Mouse (Mus musculus) hindbrain, postnatal 0 days (tissue): ENCODE results near the gene Dmbx1. TPM values are rescaled to one million over a fixed set of nuclear protein-coding genes. Genes with fewer than 3 reads are reported as not detected.
A peak's percentile ranks its signal among the peaks of the same experiment; 100 is the strongest.

ENCODE experiments used
- ATAC-seq: fragments of 200-750 bp; cut with Nextera tagmentation; 2 replicates; pipeline ENCODE4 v1.8.0; 2017; ENCODE audit warnings: mild to moderate bottlenecking, moderate TSS enrichment, moderate library complexity
- DNase-seq: peaks from one replicate; pipeline ENCODE4 v3.0.0-alpha.2; 2015; ENCODE audit warnings: low spot score
- H3K27ac ChIP-seq: fragments of 300-500 bp; sonication (generic); 2 replicates; pipeline ENCODE4 v1.5.1; 2014; ENCODE audit warnings: mild to moderate bottlenecking
- H3K27me3 ChIP-seq: fragments of 300-500 bp; sonication (generic); 2 replicates; pipeline ENCODE4 v1.6.1; 2014; ENCODE audit warnings: low read length, mixed read lengths; ENCODE audit not compliant: insufficient read depth
- H3K36me3 ChIP-seq: fragments of 300-500 bp; sonication (generic); 2 replicates; pipeline ENCODE4 v1.6.1; 2014; ENCODE audit warnings: low read length, mixed read lengths; ENCODE audit not compliant: insufficient read depth
- H3K4me1 ChIP-seq: fragments of 300-500 bp; sonication (generic); 2 replicates; pipeline ENCODE4 v1.6.1; 2014; ENCODE audit warnings: antibody characterized with exemption, low read length, mixed read lengths; ENCODE audit not compliant: insufficient read depth
- H3K4me2 ChIP-seq: fragments of 300-500 bp; sonication (generic); 2 replicates; pipeline ENCODE4 v1.6.1; 2014; ENCODE audit warnings: low read depth, mild to moderate bottlenecking, low read length, moderate library complexity, mixed read lengths
- H3K4me3 ChIP-seq: fragments of 300-500 bp; sonication (generic); 2 replicates; pipeline ENCODE4 v1.5.1; 2014; ENCODE audit warnings: low read length
- H3K9ac ChIP-seq: fragments of 300-500 bp; sonication (generic); replicated peaks from 2 replicates; pipeline ENCODE4 v1.6.1; 2014; ENCODE audit warnings: mild to moderate bottlenecking, low read length, moderate library complexity, mixed read lengths
- H3K9me3 ChIP-seq: fragments of 300-500 bp; sonication (generic); 2 replicates; pipeline ENCODE4 v1.6.1; 2016; ENCODE audit warnings: low read length, mixed read lengths
- CTCF ChIP-seq: IDR thresholded peaks from 2 replicates; pipeline ENCODE4 v1.5.1; 2016; ENCODE audit warnings: antibody characterized with exemption, control low read depth, low read depth
- WGBS: fragments of 180-500 bp; shearing (Covaris S2); extraction: QIAGEN DNeasy Blood & Tissue Kit; methylation state at CpG from one replicate; pipeline ENCODE4 v1.1.7; 2014; 5-methylcytosine and 5-hydroxymethylcytosine counted together
- polyA plus RNA-seq: library from polyadenylated mRNA; unstranded; fragments of >200 nt; fragmentation: Nextera tagmentation; extraction: Ambion mirVana; gene quantifications from 2 replicates; pipeline ENCODE4 v1.2.1, GENCODE M21; 2015
- total RNA-seq: library from RNA; depleted of rRNA; stranded (reverse); fragments of >200 nt; gene quantifications from 2 replicates; pipeline ENCODE4 v1.2.3, GENCODE M21; 2014

Dmbx1 gene
- total and polyA plus RNA-seq, 2 experiments from 2014 or later = 3.3 to 4.3 TPM

DNA sequence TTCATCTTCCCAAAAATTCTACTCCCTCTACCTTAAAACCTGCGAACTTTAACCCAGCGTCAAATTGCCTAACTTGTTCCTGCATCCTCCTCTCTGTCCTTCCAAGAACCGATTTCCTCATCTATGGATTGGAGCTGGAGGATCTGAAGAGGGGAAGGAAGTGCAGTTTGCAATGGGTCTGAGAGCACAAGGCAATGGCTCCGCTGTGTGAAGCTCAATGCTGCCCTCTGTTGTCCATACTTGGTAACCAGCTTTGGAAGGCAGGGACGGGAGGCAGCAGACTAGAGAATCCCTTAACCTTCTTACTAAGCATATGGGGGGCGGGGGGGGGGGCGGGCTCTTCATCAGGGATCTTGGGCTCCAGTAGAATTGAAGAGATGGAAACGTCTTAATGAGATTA, 41.0 kb upstream of the Dmbx1 start:
- Histone ChIP-seq H3K4me3 (no peak overlapping the region), H3K27me3 (peaks cover 45% of the 10 kb centered on the region), H3K36me3 (no peaks in the 10 kb centered on the region), H3K27ac (no peak overlapping the region), H3K4me2 (no peak overlapping the region), H3K9me3 (no peaks in the 10 kb centered on the region), H3K9ac (no peak overlapping the region), H3K4me1 (0 out of 2 replicates have a peak, but pooled peaks cover 4% of the 10 kb centered on the region)
- peak; percentile 91 for DNase-seq
- WGBS = 0% methylated on average over 8 of the region's 8 CpGs
- peak; percentile 73 for ATAC-seq
- TF ChIP-seq CTCF = peak; percentile 92

DNA sequence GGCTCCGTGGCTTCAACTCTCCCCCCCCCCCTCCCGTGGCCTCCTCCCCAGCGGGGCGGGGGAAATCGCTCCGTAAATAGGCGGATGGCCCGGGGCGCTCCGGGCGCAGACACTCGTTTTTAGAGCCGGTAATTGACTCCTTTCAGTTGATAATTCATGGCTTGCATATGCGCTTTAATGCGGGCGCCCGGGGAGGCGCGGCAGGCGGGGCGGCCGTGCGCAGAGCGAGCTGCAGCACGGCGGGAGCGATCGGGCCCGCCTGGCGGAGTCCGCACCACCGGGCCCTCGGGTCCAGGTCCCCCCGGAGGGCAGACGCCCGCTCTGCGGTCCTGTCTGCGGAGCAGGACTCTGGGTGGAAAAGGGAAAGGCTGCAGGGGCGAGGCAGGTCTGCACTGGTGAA, 39.7 kb upstream of the Dmbx1 start:
- H3K27ac ChIP-seq = no peak overlapping the region
- TF ChIP-seq CTCF = no peak
- ATAC-seq (0 out of 2 replicates have a peak, but pooled peaks have one; percentile 22), DNase-seq (no peak)
- H3K4me3 ChIP-seq = peak overlapping the region; percentile 37
- no peaks in the 10 kb centered on the region for H3K9me3 ChIP-seq
- peaks cover 42% of the 10 kb centered on the region for H3K27me3 ChIP-seq
- H3K36me3 ChIP-seq = no peaks in the 10 kb centered on the region
- peak overlapping the region; percentile 37 for H3K9ac ChIP-seq
- under 1% methylated on average over 37 of the region's 39 CpGs for WGBS
- 0 out of 2 replicates have a peak, but pooled peaks cover 4% of the 10 kb centered on the region for H3K4me1 ChIP-seq
- peak overlapping the region; percentile 64 for H3K4me2 ChIP-seq

DNA sequence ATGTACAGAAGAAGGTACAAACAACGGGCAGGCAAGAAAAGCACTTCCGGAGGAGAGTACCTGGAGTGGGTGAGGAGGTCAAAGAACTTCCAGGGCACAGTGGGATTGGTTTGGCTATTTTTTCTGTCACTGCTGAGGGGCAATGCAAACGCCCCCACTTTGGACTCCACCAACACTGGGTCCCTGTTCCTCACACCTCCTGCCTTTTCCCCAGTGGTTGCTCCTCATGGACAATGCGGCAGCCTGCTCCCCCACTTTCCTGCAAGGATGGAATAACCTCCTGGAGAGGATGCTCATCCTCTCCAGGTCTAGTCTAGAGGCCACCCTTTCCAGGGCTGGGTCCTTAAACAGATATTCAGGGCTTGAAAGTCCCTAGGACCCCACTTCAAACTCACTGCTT, 39.2 kb upstream of the Dmbx1 start:
- Histone ChIP-seq H3K27ac (no peak overlapping the region), H3K36me3 (no peaks in the 10 kb centered on the region), H3K27me3 (peaks cover 40% of the 10 kb centered on the region), H3K4me1 (0 out of 2 replicates have a peak, but pooled peaks cover 4% of the 10 kb centered on the region), H3K9me3 (no peaks in the 10 kb centered on the region), H3K9ac (no peak overlapping the region), H3K4me3 (no peak overlapping the region; the same call in 1 of the 2 replicates), H3K4me2 (peak overlapping the region; percentile 64)
- WGBS = 22% methylated on average over 4 of the region's 4 CpGs
- DNase-seq (no peak), ATAC-seq (no peak)
- no peak for TF ChIP-seq CTCF

DNA sequence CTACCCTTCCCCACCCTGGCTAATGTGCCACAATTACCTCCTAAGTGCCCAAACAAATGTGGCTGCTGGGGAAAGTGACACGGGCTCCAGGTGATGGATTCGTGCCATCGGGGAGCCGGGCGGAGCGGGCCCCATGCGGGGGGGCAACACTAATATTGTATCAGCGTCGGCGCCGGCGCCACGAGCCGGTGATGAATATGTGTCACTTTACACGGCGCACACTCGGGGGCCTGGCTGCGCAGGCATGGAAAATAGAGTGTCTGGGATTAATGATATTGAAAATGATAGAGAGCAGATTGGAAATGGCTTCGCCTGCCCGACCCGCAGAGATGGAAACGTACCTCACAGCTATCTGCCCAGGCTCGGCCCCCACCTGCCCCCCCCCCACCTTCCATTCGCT, 32.8 kb upstream of the Dmbx1 start:
- H3K4me3 ChIP-seq = no peak overlapping the region
- no peak overlapping the region for H3K9ac ChIP-seq
- 57% methylated on average over 24 of the region's 24 CpGs for WGBS
- H3K27me3 ChIP-seq = peaks cover 15% of the 10 kb centered on the region
- DNase-seq (no peak), ATAC-seq (no peak)
- H3K9me3 ChIP-seq = no peaks in the 10 kb centered on the region
- TF ChIP-seq CTCF = no peak
- no peak overlapping the region for H3K4me2 ChIP-seq
- H3K27ac ChIP-seq = no peak overlapping the region
- no peaks in the 10 kb centered on the region for H3K36me3 ChIP-seq
- H3K4me1 ChIP-seq = no peaks in the 10 kb centered on the region

DNA sequence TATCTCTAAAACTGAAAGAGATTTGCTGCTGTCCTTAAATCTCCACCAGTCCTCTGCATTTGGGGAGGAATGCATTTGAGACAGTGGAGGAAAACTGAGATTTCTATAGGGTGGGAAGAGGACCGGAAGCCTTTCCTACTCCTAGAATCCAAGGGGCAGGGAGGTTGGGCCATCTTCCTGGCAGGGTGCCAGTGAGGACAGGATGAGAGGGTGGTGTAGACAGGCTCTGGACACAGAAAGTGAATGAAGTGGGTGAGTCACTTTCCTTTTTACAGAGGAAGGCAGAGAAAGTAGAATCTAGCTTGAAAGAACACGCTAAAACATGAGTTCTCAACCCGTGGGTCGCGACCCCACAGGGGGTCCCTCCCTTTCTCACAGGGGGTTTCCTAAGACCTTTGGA, 24.7 kb upstream of the Dmbx1 start:
- H3K9ac ChIP-seq = no peak overlapping the region
- TF ChIP-seq CTCF = no peak
- H3K4me1 ChIP-seq = no peaks in the 10 kb centered on the region
- H3K27ac ChIP-seq = no peak overlapping the region
- no peak for ATAC-seq
- no peak for DNase-seq
- peaks cover 30% of the 10 kb centered on the region for H3K27me3 ChIP-seq
- no peak overlapping the region for H3K4me3 ChIP-seq
- no peak overlapping the region for H3K4me2 ChIP-seq
- H3K9me3 ChIP-seq = no peaks in the 10 kb centered on the region
- H3K36me3 ChIP-seq = no peaks in the 10 kb centered on the region
- 13% methylated on average over 5 of the region's 5 CpGs for WGBS

DNA sequence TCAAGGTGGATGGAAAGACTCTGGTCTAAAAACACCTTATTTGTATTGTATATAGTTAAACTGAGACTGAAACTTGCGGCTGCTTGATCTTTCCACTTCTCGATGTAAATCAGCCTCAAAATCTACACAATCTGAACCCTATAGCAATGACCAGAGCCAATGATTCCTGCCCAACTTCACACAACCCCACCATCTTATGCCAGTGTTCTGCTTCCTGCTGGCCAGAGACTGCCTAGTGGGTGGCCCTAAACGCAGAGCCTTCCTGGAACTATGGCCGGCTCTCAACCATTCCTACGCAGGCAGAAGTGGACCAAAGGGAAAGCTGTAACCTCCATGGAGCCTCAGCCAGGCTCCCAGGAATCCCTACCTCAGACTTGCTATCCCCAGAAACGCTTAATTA, 24.0 kb upstream of the Dmbx1 start:
- no peak overlapping the region for H3K9ac ChIP-seq
- H3K27ac ChIP-seq = no peak overlapping the region
- H3K27me3 ChIP-seq = peaks cover 26% of the 10 kb centered on the region
- no peak for TF ChIP-seq CTCF
- no peaks in the 10 kb centered on the region for H3K36me3 ChIP-seq
- ATAC-seq (no peak), DNase-seq (no peak)
- 14% methylated on average over 6 of the region's 6 CpGs for WGBS
- H3K4me1 ChIP-seq = no peaks in the 10 kb centered on the region
- no peak overlapping the region for H3K4me2 ChIP-seq
- no peak overlapping the region for H3K4me3 ChIP-seq
- no peaks in the 10 kb centered on the region for H3K9me3 ChIP-seq

DNA sequence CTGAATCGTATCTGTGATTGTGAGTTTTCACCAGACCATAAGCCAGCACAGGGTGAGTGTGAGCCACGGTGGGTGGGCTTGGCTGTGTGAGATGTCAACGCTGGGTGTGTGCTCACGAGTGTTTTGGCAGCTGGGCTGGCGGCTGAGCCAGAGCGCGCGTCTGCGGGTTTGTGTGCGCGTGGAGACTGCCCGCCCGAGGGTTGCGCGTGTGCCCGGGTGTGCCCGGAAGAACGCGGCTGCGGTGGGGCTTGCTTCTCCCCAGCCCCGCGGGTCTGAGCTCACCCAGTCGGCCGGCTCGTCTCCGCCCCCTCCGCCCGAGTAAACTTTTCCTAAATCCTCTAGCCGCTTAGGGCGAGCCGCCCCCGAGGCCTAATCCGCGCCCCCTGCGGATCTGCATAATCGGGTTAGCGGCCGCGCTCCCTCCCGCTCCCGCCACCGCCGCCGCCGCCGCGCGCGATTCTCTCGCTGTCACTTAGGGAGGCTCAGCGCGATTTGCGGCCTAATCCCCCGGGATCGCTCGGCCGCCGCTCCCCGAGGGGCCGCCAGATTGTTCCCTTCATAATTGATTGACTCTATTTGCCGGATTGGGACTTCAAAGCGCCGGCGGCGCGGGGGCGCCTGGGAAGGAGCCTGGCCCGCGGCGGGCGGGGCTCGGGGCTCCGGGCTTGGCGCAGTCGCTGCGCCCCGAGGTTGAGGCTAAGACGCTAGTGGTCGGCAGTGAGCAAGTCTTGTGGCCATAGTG, 23.1 kb upstream of the Dmbx1 start:
- Histone ChIP-seq H3K27ac (no peak overlapping the region), H3K4me2 (peak overlapping the region; percentile 80), H3K4me3 (peak overlapping the region; percentile 54), H3K9me3 (no peaks in the 10 kb centered on the region), H3K27me3 (peaks cover 30% of the 10 kb centered on the region), H3K4me1 (no peaks in the 10 kb centered on the region), H3K36me3 (no peaks in the 10 kb centered on the region), H3K9ac (peak overlapping the region; percentile 47)
- WGBS = under 1% methylated on average over 77 of the region's 79 CpGs
- DNase-seq = peak; percentile 74
- peak; percentile 75 for ATAC-seq
- TF ChIP-seq CTCF = no peak
